Mouse (Mus musculus): ENCODE data around the gene Sod2. TPM values are rescaled to one million over a fixed set of nuclear protein-coding genes. Genes with fewer than 3 reads are reported as not detected.
A peak's percentile ranks its signal among the peaks of the same experiment; 100 is the strongest.
"Not testable (repeated sequence)": the region's sequence is repeated elsewhere in the genome, so short reads cannot be mapped to it uniquely, and the experiment has no call there.

Gene Sod2
- total RNA-seq, 2 experiments from 2014 or later: 64.0 to 99.7 TPM

GRCm38 (mm10) chr17:13008528-13008927 lies 1.9 kb downstream of the Sod2 start:
- ATAC-seq (replicated peaks; ENCODE audit: poor library complexity, severe bottlenecking): no peak

- ATAC-seq (replicated peaks; ENCODE audit: poor library complexity, severe bottlenecking): peak; percentile 71
These were observed 3.2 kb downstream of the Sod2 start for GRCm38 (mm10) chr17:13009887-13010286.

- ATAC-seq (replicated peaks; ENCODE audit: poor library complexity, severe bottlenecking): no peak
These were observed 6.7 kb downstream of the Sod2 start for GRCm38 (mm10) chr17:13013316-13013715.

- not testable (repeated sequence) for ATAC-seq (replicated peaks; ENCODE audit: poor library complexity, severe bottlenecking)
These were observed 30.1 kb downstream of the Sod2 start for GRCm38 (mm10) chr17:13036627-13037192.

GRCm38 (mm10) chr17:13043846-13044673 lies 37.4 kb downstream of the Sod2 start:
- peak; percentile 85 for ATAC-seq (replicated peaks; ENCODE audit: poor library complexity, severe bottlenecking)

- ATAC-seq (replicated peaks; ENCODE audit: poor library complexity, severe bottlenecking): peak; percentile 75
These were observed 45.6 kb downstream of the Sod2 start, which contains the start of gene Gpr31b for GRCm38 (mm10) chr17:13052124-13052813. TSS of gene Gpr31b (minus strand) at chr17:13052296.

- not testable (repeated sequence) for ATAC-seq (replicated peaks; ENCODE audit: poor library complexity, severe bottlenecking)
These were observed 54.2 kb downstream of the Sod2 start, which contains the start of gene Tcp10b for GRCm38 (mm10) chr17:13060804-13061203. TSS of gene Tcp10b (plus strand) at chr17:13061104.

- ATAC-seq (replicated peaks; ENCODE audit: poor library complexity, severe bottlenecking): 0 out of 2 replicates have a peak, but pooled peaks have one; percentile 7
These were observed 56.2 kb downstream of the Sod2 start for GRCm38 (mm10) chr17:13062882-13063281.

- not testable (repeated sequence) for ATAC-seq (replicated peaks; ENCODE audit: poor library complexity, severe bottlenecking)
These were observed 61.3 kb downstream of the Sod2 start for GRCm38 (mm10) chr17:13067864-13068385.

- peak; percentile 62 for ATAC-seq (replicated peaks; ENCODE audit: poor library complexity, severe bottlenecking)
These were observed 62.6 kb downstream of the Sod2 start for GRCm38 (mm10) chr17:13069227-13069626.

Other genes starting within 250 kb of the Sod2 start
- 0.04 and 0.73 TPM in 2 replicates for gene Igf2r, start 237.2 kb upstream of the Sod2 start, total RNA-seq (2014; fragmentation: Nextera tagmentation)
- 0.78 and 1.5 TPM in 2 replicates for gene Igf2r, start 237.2 kb upstream of the Sod2 start, total RNA-seq (2017)
- gene Mas1, start 138.7 kb upstream of the Sod2 start, total RNA-seq (2014; fragmentation: Nextera tagmentation): not detected in 2 replicates
- not detected in 2 replicates for gene Mas1, start 138.7 kb upstream of the Sod2 start, total RNA-seq (2017)
- not detected in 2 replicates for gene Mrgprh, start 130.8 kb upstream of the Sod2 start, total RNA-seq (2014; fragmentation: Nextera tagmentation)
- gene Mrgprh, start 130.8 kb upstream of the Sod2 start, total RNA-seq (2017): not detected in 2 replicates
- gene Pnldc1, start 96.6 kb upstream of the Sod2 start, total RNA-seq (2014; fragmentation: Nextera tagmentation): 1.7 and 3.5 TPM in 2 replicates
- gene Pnldc1, start 96.6 kb upstream of the Sod2 start, total RNA-seq (2017): 1.6 TPM in 1 of 2 replicates, not detected in the other
- gene Tcp1, start 91.1 kb upstream of the Sod2 start, total RNA-seq (2014; fragmentation: Nextera tagmentation): 377 and 436 TPM in 2 replicates
- 932 and 1,001 TPM in 2 replicates for gene Tcp1, start 91.1 kb upstream of the Sod2 start, total RNA-seq (2017)
- 138 and 143 TPM in 2 replicates for gene Mrpl18, start 90.5 kb upstream of the Sod2 start, total RNA-seq (2014; fragmentation: Nextera tagmentation)
- 190 and 222 TPM in 2 replicates for gene Mrpl18, start 90.5 kb upstream of the Sod2 start, total RNA-seq (2017)
- gene Acat3, start 66.2 kb upstream of the Sod2 start, total RNA-seq (2014; fragmentation: Nextera tagmentation): not detected in 2 replicates
- gene Acat3, start 66.2 kb upstream of the Sod2 start, total RNA-seq (2017): 1.1 and 1.2 TPM in 2 replicates
- gene Acat2, start 46.1 kb upstream of the Sod2 start, total RNA-seq (2014; fragmentation: Nextera tagmentation): 21.4 and 22.9 TPM in 2 replicates
- gene Acat2, start 46.1 kb upstream of the Sod2 start, total RNA-seq (2017): 20.6 and 21.4 TPM in 2 replicates
- 82.6 and 83.4 TPM in 2 replicates for gene Wtap, start 12.7 kb upstream of the Sod2 start, total RNA-seq (2014; fragmentation: Nextera tagmentation)
- gene Wtap, start 12.7 kb upstream of the Sod2 start, total RNA-seq (2017): 208 and 223 TPM in 2 replicates
- gene Gpr31b, start 45.5 kb downstream of the Sod2 start, total RNA-seq (2014; fragmentation: Nextera tagmentation): not detected in 2 replicates
- 0.21 and 1.6 TPM in 2 replicates for gene Gpr31b, start 45.5 kb downstream of the Sod2 start, total RNA-seq (2017)
- not detected in 2 replicates for gene Tcp10b, start 54.3 kb downstream of the Sod2 start, total RNA-seq (2014; fragmentation: Nextera tagmentation)
- not detected in 2 replicates for gene Tcp10b, start 54.3 kb downstream of the Sod2 start, total RNA-seq (2017)
- gene Unc93a, start 125.0 kb downstream of the Sod2 start, total RNA-seq (2014; fragmentation: Nextera tagmentation): not detected in 2 replicates
- not detected in 2 replicates for gene Unc93a, start 125.0 kb downstream of the Sod2 start, total RNA-seq (2017)
- gene Smok2a, start 214.3 kb downstream of the Sod2 start, total RNA-seq (2014; fragmentation: Nextera tagmentation): not detected in 2 replicates
- gene Smok2a, start 214.3 kb downstream of the Sod2 start, total RNA-seq (2017): not detected in 2 replicates
- not detected in 2 replicates for gene Smok2b, start 223.4 kb downstream of the Sod2 start, total RNA-seq (2014; fragmentation: Nextera tagmentation)
- gene Smok2b, start 223.4 kb downstream of the Sod2 start, total RNA-seq (2017): not detected in 2 replicates